Mouse (Mus musculus): ENCODE data around the gene Got1.

Gene Got1

DNA sequence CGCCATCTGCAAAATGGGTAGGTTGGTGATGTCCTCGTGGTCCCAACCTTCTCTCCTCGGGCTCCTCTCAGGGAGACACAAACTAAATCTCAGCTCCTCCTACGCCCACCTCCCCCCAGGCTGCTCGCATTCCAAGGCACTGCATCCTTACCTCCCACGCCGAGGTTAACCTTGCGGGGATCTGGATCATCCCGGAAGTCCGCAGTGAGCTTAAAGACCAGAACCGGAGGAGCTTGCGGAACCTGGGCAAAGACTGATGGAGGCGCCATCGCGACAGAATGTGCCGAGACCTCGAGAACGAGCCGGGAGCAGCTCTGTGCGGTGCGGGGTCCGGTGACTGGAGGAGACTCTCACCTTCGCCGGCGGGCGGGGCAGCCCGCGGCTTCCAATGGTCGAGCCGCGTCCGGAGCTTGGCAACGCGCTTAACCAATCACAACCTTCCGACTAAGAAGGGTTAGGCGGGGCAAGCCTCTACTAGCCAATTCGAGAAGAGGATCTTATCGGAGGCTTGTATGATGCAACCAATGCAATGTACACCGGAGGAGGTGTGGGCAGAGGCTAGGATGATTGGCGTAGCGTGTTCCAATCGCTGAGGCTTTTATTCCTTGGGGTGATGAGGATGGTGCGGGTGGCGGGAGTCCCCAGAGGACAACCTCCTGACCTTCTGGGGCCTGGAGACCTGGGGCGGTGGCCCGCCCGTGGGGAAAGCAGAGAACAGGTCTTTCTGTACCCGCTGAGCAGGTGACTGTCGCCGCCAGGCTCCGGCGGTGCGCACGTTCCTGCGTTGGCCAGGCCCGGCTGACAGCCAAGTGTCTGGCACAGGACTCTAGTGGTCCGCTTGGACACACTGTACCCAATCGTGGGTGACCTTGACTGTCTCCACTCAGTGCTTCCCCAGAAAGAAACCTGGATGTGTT lies at the start of gene Got1:
Gene Got1 (minus strand): TSS at position 419 of the 917 bp plus-strand sequence.
- DNase-seq (ENCODE audit: low spot score) = peak; percentile 97

DNA sequence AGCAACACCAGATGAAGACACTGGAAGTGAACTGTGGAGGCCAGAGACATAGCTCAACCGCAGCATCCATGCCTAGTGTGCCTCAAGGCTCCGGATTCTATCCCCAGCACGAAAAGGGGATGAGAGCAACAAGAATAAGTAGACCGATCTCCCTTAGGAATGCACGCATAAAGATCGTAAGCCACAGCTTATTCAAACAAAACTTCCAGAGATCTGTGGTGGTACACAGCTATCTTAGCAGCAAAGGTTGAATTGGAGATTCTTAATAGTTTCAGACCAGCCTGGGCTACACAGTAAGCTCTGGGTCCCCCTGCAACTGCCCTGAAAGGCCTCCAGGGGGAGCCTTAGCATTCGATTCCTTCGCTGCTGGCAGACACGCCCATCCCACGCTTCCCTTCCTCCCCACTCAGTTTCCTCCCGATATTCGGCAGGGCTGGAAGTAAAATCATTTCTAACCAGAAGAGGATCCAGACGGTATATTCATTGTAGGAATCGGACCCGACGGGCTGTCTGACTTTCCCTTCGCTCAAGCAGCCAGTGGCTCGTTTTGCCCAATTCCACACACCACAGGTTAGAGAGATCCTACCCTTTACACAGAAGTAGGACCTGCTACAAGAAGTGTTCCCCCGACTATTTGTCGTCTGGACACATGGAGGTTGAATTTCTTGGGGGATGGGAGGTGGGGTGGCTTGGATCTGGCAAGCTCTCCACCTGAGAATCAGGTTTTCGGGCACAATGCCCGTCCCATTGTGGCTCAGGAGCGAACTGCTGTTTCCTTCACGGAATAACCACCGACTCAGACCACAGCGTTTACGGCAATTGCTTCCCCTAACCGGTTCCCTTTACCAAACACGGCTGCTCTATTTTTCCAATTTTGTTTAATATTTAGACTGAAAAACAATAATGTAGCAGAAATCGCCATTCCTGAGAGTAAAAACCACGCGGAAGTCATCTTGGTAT lies 46.7 kb upstream of the Got1 start:
- peak; percentile 61 for DNase-seq (ENCODE audit: low spot score)

DNA sequence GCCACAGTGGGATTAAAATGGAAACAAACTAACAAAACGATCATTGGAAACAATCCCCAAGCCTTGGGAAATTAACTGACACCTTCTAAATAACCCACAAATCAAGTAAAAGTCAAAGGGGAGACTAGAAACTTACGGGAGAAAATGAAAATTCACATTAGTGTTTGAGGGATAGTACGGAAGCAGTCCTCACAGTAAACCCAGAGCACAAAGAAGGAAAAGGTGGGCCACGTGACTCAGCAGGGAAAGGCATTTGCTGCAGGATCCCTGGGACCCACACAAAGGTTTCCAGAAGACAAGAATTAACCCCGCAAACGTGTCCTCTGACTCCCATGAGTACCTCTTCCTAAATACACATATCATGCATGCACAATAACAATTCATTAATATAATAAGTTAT lies 44.7 kb upstream of the Got1 start:
- no peak for DNase-seq (ENCODE audit: low spot score)

DNA sequence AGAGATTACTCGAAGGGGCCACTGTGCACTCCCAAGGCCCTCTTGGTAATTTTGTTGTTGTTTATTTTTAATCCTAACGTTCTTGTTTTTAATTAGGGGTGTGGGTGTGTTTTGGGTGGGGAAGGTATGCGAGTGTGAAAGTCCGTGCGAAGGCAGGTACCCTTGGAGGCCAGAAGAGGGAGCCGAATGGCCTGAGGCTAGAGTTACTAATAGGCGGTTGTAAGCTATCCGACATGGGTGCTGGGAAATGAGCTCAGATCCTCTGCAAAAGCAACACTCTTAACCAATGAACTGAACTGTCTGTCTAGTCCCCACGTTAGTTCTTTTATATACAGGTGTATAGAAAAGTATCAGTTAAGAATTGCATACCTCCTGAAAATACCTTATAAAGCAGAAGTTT lies 43.9 kb upstream of the Got1 start:
- DNase-seq (ENCODE audit: low spot score) = no peak

DNA sequence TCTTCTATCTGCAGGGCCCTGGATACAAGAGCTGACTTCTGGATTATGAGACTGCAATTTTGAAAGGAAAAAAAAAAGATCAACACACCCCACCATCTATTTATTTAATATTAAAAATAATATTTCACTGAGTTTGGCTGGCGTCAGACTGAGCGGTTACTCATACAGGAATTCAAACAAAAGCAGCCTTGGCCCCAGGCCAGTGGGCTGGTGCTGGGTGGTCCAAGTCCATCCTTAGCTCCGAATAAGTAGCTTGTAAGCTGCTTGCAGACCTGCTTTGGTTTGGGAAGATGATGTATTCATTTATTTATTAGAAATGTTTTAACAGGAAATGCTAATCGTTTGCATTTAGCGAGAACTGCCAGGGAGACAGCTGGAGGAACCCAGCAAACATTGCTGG lies 38.8 kb upstream of the Got1 start:
- DNase-seq (ENCODE audit: low spot score) = no peak

DNA sequence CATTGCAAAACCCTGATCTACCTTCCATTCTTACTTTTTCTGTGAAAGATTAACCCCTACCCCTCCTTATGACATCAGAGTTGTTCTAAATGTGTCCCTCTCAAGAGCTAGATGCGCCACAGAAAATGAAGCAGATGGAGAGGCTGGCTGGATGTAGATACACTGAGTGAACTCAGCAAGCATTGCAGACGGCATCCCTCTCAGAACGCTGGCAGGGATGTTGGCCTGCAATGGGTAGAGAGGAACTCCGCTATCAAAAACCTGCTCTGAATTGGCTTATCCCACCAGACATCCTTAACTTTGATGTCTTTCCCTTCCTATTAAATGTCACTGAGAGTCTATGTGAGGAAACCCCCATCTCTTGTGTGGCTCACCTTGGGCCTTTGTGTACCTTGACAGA lies 37.4 kb upstream of the Got1 start:
- no peak for DNase-seq (ENCODE audit: low spot score)

DNA sequence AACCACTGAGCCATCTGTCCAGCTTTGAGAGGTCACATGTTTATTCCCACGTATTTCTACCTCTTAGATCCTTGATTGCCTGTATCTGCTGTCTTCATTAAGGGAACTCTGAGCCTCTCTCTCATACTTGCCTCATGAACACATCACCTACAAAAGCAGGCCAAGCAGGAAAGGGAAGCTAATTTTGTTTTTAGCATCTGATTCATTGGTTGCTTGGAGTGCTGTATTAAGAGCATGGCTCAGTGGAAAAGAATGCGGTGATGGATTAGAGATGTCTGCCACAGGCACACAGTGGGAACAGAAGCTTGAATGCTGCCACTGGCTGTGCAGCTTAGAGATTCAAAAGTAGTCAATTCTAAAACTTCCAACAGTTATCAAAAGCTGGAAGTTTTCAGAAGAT lies 35.8 kb upstream of the Got1 start:
- DNase-seq (ENCODE audit: low spot score) = no peak

DNA sequence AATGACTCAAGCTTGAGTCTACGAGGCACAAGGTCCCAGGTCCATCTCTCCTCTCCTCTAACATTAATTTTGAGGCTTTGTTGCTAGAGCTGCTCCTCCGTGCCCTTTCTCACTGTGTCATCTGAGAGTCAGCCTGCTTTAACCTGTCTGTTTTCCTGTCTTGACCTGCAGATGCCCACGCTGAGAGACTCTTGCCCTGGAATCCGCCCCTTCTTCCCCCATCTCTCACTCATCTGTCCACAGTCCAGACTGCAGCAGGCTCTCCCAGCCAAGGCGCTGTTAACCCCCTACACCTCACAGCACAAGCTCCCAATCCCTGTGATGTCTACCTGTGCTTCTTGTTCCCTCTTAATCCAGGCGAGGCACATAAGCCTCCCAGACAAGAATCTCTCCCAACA lies 27.1 kb upstream of the Got1 start:
- no peak for DNase-seq (ENCODE audit: low spot score)

DNA sequence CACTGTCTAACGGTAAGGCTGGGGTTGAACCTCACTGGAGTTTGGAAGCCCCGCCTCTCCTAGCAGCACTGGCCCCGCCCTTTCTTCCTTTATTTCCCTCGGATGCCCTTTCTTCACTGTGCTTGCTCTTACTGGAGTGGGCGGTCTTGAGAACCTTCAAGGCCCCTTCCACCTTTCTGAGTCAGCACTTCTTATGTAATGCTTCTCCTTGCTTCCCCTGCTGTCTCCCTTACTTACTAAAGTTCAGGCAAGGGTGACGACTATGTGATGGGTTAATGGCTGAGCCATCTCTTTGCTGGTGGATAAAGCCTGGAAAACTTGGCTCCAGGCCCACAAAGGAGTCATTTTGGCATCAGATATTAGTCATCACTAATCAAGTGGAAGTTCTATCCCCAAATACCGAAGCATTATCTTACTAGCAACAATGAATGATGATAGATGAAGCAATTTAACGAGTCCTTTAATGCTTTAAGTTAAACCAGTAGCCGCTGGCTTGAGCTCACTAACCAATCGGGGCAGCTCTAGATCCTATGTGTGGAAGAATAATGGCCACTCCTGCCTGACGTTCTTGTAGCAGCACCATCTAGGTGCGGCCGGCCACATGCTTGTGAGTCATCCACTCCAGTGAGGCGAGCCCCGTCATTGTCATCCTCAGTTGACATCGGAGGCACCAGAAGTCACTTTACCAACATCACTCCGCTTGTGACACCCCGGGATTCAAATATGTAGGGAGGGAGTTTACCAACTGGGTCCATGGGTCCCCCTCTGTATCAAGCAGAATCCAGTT lies 26.5 kb upstream of the Got1 start:
- no peak for DNase-seq (ENCODE audit: low spot score)

DNA sequence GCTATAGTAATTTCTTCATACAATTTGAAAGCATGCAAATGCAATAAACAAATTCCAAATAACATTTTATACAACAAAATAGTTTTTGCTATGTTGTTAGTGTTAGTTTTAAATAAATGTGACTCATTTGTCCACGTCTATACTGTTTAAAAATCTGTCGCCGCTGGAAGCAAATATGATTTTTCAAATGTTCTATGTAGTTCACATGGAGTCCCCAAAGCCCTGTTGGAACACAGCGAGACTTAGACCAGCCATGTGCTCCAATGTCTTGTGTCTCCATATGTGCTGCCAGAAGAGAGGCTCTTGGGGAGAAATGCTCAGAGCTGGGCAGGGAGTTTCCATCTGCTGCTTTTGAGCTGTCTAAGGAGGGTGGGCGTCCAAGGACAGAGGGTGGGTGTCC lies 23.7 kb upstream of the Got1 start:
- DNase-seq (ENCODE audit: low spot score) = no peak

DNA sequence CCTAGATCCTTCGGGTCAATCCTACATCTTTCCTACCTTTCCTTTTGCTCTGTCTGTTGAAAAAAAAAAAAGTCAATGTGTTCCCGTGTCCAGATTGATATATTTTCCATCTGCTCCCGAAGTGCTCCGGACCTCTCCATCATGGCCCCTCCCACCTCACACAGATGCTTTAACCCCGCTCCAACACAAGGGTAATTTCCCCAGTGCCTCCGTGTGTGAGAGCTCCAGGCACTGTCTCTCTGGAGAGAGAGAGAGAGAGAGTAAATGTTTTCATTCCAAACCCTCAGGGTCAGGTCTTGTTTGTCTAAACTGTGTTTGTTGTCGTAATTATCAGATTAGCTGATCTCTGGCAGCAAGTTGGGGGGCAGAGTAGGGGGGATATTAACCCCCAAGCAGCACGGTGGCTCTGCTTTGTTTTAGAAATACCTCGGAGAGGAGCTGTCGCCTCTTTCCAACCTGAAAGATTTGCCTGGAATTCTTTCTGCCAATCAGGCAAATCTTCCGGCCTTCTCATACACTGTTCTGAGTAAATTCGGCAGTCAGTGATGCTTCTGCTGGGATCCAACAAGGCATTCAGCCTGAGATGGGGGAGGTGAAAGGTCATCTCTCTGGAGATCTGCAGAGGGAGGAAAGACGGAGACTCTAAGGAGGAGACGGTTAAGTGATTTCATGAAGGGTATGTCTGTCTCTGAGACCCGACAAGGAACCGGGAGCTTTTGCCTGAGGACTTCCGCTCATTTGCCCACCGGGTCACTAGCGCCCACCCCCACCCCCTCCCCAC lies 22.1 kb upstream of the Got1 start:
- no peak for DNase-seq (ENCODE audit: low spot score)

DNA sequence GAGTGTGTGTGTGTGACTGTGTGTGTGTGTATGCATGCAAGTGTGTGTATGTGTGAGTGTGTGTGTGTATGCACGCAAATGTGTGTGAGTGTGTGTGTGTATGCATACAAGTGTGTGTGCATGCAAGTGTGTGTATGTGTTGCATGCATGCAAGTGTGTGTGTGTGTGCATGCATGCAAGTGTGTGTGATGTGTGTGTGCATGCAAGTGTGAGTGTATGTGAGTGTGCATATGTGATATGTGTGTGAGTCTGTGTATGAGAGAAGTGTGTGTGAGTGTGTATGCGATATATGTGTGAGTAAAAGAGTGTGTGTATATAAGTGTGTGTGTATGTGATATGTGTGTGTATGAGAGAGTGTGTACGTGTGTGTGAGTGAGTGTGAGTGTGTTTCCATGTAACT lies 11.0 kb upstream of the Got1 start:
- DNase-seq (ENCODE audit: low spot score) = no peak

DNA sequence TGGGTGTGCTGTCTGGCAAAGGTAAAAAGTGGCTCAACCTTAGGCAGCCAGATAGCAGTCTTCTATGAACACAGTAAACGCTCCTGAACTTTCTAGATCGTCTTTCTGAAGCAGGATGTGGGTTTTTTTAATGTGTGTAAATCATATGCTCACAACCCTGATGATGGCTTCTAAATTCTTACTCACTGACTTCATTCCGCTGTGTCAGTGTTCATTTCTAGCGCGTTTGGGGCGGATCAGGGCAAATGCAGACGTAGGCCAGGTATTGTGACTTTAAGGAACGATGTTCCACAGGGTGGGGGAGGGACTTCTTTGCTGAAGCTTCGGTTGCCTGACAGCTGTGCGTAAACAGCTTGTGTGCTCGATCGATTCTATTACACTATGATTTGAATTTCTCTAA lies 6.5 kb upstream of the Got1 start:
- DNase-seq (ENCODE audit: low spot score) = no peak

DNA sequence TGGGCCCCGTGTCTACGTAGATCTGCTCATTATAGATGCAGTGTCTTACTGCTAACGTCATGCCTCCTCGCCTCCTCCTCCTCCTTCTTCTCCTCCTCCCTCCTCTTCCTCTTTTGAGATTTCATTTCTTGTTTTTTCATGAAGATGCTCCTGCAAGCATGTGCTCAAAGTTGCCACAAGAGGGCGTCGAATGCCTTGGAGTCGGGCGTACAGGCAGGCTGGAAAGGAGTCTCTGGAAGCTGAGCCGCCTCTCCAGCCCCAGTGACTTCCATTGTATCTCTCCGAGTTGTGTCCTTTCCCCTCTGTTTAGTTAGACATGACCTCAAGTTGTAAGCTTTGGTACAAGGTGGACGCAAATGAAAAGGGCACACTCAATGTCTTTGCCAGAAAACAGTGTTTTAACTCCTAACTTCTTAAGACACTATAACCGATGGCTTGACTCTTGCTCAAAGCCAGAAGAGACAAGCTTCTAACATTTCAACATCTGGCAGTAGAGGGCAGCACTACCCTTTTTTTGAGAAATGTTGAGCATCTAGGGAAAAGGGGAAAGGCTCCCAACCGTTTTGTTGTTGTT lies 5.9 kb upstream of the Got1 start:
- peak; percentile 78 for DNase-seq (ENCODE audit: low spot score)

DNA sequence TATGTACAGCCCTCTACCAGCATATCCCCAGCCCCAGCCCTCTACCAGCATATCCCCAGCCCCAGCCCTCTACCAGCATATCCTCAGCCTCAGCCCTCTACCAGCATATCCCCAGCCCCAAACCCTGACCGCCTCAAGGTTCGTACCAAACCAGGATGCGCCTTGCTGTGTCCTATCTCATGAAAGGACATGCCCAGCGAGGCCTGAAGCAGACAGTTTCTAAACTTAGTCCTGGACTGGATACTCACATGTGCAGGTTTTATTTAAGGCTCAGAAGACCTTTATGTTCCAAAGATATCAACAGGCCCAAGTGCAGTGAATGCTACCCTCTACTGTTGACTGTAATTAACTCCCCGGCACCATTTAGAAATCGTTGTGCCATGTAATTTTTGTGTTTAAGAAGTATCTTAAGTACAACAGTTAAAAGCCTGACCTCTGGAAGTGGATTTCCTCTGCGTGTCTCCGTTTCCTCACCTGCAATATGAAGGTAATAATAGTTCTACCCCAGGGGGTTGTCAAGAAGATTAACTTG lies 3.7 kb upstream of the Got1 start:
- DNase-seq (ENCODE audit: low spot score) = no peak

DNA sequence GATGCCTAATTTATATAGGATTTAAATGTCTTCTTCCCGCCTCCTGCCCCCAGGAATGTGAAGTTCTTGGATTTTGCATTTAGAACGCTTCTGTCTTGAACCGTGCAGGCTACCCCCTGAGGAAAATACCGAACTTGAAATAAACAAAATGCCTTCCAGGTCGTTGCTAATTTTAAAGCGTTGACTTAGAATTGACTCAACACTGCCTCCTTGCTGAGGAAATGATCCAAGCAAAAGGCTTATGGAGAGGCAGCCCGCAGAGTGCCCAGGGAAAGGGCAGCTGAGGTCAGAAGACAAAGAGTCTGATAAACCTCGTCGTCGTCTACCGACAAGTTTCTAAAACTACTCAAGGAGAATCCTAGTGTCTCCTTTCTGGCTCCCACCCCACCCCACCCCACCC lies 2.7 kb upstream of the Got1 start:
- DNase-seq (ENCODE audit: low spot score) = no peak

DNA sequence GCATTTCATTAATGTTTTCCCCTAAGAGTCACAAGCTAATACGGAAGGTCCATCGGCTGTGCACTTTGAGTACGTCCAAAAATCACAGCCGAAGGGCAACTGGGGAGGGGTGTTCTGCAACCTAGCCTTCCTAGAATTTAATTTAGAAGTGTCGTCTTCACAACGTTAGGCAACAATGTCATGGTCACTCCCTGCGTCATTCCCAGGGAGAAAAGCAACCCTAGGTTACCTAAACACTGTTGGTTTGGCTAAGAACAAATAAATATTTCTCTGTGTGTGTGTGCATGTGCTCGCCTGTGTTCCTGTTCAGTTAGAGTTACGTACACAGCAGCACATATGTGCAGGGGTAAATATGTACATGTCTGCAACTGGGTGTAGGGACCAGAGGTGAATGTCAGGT lies 1.6 kb upstream of the Got1 start:
- DNase-seq (ENCODE audit: low spot score) = no peak

DNA sequence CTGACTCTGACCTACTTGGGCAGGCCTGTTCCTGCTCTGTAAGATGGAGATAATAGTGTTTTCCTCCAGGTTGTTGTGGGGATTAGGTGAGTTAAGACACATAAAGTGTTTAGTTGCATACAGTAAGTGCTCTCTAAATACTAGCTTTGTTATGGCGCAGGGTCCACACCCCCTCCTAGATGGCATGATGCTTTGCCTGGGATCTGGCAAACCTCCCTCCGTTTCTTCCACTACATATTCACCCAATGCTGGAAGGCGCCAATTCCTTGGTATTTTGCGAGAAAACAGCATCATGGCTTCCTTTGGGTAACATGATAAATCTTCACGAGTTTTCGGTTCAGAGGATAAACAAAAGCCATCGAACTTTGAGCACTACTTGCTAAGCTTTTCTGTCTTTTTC lies 1.2 kb upstream of the Got1 start:
- DNase-seq (ENCODE audit: low spot score) = no peak

DNA sequence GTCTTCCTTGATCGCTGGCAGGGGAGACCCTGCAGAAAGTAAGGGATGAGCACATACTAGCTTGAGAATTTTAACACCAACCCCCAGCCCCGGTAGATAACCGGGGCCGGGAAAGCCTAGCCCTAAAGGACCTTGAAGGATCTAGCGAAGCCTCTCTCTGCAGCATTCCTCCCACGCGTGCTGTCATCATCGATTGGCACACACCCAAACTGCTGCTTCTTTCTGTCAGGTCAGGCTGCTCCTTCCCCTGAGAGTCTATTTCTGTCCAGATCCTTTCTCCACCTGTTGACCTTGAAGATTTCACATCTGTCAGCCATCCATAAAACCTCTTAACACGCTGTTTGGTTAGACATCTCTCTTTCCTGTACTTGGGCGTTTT lies 688 bp upstream of the Got1 start:
- peak; percentile 73 for DNase-seq (ENCODE audit: low spot score)

DNA sequence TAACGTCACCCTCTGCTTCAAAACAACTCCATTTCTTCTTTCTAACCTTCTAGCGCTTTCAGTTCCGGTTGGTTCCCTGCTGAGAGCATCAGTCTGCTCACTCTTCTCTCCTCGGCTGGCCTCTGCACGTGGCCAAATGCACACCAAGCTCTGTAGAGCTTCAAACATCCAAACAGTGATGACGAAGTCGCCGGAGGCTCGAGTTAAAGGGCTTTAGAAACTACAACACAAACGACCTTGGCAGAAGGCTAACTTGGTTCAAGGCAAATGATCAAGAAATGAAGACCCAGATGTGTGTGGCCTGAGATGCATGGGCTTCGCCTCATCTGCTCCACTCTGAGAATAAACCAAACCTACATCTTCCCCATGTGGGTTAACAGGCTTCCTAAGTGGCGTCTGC lies 854 bp downstream of the Got1 start:
- peak; percentile 62 for DNase-seq (ENCODE audit: low spot score)

DNA sequence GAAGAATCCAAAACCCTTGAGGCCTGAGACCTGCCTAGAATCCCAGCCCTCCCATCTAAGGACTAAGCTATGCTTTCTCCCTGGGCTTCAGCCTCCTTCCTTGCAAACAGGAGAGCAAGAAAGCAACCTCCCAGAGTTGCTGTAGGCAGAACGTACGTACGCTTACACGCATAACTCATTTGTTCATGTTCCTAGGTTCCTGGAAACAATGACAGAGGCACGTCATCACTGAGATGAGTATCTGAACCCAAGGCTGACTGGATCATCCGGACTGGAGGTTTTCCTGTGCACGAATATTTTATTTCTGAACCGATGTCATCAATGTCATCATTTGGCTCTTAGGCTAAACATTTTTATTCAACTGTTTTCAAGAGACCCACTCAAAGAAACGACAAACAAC lies 2.4 kb downstream of the Got1 start:
- no peak for DNase-seq (ENCODE audit: low spot score)
